Mouse (Mus musculus): ENCODE measurements around the gene Mpped2.

DNA sequence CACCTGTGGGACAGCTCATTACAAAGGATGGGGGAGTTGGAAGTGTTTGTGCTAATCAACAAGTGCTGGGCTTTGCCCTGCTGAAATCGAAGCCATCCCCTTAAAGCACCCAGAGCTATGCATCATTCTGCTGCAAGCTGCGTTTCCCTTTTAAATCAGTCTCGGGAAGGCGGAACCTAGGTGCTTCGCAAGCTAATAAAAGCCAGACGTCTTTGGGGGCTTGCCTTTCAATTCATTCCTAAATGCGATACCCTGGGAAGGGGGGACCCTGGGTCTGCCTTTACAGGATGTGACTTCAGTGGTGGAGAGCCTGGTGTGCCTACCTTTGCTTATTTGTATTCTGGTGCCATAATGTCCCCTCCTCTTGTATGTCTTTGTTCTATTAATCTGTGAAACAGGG lies 103.2 kb downstream of the Mpped2 start:
- TF ChIP-seq CTCF (IDR thresholded peaks at IDR 0.05; ENCODE audit: low read depth) (no peak), EP300 (IDR thresholded peaks at IDR 0.05; ENCODE audit: low read depth) (no peak)
